Mouse (Mus musculus) urinary bladder, postnatal 4 days (tissue): ENCODE results near the gene Saa3.
A peak's percentile ranks its signal among the peaks of the same experiment; 100 is the strongest.
"Not testable (repeated sequence)": the region's sequence is repeated elsewhere in the genome, so short reads cannot be mapped to it uniquely, and the experiment has no call there.

ENCODE experiments used
- DNase-seq, 2 experiments: peaks; one replicate each; pipeline ENCODE4 v3.0.0; 2021 to 2022; ENCODE audit warnings: low spot score in 2 of 2

Gene Saa3

DNA sequence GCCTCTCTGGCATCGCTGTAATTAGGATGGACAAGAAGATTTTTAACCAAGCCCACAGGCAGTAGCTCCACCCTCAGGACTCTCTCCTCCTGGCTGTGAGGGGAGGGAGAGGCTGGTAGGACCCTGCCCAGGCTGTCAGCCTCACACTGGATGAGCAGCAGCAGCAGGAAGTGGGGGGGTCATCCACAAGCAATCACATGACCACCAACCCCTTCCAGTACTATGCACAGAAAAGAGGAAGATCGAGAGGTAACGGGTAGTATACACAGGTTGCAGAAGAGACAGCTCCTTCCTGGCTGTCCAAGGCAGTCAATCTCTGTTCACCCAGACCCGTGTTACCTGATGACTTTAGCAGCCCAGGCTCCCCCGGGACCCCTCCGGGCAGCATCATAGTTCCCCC is 3.2 kb downstream of the Saa3 start:
- DNase-seq, result no peak

DNA sequence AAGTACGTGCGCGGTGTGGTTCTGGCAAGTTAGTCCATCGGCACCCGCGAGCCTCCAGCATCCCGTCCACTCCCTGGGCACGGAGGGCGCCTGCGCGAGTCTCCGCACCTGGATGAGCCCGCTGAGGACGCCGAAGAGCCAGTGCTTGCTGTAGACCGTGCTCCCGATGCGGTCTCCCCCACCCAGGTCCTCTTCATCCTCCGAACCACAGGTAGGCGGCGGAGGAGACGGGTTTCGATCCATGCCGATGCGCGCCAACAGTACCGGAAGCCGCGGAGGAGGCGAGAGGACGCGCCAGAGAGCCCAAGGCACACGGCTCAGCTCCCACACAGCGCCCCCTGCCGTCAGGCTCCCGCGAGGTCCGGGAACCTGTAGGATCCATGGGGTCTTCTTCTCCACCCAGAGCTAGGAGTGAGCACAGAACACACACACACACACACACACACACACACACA is 5.1 kb downstream of the Saa3 start, which contains the start of gene Saal1:
Gene Saal1, minus strand, starts transcription at position 291 of the 455 bp plus-strand sequence.
- peak; percentile 78 to 88 for DNase-seq

DNA sequence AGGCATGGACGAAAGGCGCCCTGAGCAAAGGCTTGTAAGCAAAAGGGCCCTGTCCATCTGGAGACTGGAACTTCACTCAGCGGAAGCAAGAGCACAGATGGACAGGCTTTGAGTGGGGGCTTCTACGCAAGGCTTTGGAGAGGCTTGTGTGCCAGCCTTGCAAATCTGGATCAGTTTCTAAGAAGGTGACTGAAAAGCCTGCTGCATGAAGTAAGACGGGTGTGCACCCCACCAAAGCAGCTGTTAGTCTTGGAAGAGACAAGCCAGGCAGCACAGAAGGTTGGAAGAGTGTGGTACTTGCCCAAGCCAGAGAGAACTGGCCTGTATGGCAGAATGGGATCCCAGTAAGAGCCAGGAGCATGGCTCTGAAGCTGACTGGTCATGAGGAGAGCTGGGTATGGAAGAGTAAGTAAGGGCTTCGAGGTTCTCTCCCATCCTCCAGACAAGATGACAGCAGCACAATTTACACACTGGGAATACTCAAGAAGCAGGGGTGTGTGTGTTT is 14.9 kb downstream of the Saa3 start:
- DNase-seq, result no peak

DNA sequence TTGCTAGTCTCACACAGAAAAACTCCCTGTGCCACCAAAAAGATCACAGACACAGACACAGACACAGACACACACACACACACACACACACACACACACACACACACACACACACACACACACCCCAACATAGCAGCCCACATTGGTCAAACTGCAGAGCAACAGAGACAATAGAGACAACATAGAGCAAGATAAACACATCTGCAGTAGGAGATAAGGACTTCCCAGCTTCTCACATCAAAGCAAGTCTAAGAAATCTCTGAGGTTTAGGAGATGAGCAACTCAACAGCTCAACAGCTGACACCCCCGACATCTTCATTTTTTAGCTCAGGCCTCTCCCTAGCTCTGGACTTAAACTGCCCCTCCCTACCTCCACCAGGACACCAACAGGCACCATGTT is 18.7 kb downstream of the Saa3 start:
- no peak for DNase-seq

DNA sequence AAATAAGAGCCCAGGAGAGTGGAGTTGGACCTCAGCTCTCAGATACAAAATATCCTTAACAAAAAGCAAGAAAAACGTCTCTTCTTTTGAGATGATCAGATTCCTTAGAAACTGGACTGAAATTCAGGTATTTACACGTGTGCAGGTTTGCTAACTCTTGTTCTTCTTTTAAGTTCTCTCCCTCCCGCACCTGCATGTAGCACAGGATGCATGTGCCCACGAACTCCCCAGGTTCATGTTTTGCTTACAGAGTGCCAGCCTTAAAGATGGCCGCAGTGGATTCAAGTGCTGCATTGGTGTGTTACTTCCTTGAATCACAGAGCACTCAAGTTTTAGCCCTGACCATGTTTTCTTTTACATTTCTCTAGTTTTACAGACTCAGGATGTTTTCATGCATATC is 28.7 kb downstream of the Saa3 start:
- DNase-seq, result no peak

DNA sequence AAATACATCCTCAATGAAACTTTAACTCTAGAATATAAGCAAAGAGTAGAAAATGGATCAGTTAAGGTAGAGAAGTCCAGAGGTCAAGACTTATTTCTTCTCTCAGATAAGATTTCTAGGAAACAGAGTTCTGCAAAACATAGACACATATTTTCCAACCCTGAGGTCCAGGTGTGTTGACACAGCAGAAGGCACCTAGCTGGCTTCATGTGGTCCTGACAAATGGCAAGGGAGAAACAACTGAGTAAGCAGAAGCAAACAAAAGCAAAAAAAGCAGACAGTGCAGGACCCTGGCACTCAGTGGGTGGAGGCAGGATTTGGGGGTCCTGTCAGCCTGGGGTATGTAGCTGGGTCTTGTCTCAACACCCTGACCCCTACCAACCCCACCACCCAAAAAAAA is 34.8 kb downstream of the Saa3 start:
- DNase-seq, result no peak

DNA sequence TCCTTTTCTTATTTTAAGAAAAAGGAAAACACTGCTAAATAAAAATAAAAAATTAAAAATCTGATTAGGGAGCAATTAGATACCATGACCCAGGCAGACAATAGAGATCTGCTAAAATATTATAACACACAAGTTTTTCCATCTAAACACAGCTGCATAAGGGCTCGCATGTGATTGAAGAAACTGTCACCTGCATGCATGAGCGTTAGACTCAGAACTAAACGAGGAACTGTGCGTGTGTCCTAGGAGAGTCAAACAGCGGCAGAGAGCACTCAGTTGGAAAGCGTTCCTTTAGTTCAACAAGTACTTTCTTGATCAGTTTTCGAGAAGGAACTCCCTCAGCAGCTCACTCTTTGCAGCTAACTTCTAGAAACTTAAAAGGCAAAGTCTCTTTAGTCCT is 36.5 kb downstream of the Saa3 start:
- DNase-seq, result not testable (repeated sequence)

DNA sequence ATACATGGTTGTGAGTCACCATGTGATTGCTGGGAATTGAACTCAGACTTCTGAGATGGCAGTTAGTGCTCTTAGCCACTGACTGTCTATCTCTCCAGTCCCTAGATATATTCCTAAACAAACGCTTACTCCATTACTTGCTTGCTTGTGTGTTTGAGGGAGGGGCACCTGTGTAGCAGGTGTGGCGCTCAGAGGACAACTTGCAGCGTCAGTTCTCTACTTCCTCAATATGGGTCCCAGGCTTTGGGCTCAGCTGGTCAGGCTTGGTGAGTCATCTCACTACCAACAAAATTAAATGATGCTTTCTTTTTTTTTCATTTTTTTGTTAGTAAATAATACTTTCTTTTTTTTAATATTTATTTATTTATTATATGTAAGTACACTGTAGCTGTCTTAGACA is 37.1 kb downstream of the Saa3 start:
- DNase-seq, result no peak

DNA sequence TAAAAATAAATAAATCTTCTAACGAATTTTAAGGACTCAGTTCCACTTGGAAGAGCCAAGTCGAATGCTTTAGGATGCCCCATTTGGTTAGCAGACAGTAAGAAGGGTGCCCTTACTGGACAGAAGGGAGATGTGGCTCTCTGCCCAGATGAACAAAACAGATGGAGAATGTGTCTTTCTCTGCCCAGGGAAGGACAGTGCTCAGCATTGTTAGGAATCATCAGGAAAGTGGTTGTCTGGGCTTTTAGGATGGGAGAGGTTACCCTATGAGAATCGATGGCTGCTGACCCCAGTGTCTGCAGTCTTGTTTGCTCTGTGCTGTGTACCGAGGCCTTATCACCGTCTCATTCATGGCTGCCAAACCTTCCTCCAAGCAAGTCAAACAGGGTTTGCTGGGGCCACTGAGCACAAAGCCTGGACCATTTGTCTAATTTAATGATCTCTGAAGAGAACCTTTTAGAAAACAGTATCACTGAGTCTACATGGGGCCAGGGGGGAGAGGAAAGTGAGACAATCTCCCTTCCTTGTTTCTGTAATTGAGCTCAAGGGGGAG is 38.6 kb downstream of the Saa3 start:
- no peak for DNase-seq

DNA sequence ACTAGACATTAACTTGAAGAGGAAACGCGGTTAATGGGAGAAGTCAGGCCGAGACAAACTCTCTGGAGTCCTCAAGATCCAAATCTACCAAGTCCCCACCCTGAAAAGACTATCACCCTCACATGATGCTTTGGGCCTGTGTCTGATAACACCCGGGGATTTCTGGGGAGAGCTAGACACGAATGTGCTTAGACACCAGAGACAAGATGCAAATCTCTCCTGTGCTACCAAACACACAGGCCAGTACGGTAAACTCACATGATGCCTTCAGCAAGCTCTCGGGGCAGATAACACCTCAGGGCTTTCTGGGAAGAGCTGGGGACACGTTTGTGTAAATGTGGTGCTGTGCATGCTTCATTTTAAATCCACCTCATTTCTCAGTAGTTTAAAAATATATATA is 39.6 kb downstream of the Saa3 start:
- DNase-seq, result no peak

DNA sequence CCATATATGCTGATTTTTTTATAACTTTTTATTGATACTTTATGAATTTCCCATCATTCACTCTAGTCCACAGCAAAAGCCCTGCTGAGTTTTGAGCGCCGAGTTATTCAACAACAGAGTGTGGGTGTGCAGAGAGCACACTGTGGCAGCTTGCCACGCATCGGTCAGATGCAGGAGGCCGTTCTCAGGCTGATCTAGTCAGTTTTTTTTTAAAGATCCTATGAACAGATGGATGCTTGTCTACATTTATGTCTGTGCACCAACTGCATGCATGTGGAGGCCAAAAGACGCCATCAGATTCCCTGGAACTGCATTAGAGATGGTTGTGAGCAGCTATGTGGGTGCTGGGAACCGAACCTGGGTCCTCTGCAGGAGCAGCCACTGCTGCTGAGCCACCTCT is 40.4 kb downstream of the Saa3 start:
- DNase-seq, result no peak

DNA sequence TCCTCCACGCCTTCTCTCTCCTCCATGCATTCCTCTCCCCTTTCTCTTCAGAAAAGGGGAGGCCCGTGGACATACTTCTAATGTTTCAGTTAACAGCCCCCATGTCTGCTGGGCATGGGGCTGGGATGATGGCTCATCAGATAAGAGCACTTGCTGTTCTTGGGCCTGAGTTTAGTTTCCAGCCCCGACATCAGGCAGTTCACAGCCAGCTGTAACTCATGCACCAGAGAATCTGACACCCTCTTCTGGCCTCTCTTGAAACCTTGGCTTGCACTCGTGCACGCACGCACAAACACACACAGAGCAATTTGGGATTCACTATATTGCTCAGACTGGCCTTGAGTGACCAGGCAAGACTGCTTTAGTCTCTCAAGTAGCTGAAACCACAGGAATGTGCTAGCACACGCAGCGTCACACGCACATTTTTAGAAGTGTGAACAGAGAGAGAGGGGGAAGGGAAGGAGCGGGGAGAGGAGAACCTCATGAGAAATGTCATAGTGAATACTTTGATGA is 43.3 kb downstream of the Saa3 start, which contains the start of gene Tph1:
Gene Tph1, minus strand, starts transcription at position 378 of the 513 bp plus-strand sequence.
- DNase-seq, result no peak

DNA sequence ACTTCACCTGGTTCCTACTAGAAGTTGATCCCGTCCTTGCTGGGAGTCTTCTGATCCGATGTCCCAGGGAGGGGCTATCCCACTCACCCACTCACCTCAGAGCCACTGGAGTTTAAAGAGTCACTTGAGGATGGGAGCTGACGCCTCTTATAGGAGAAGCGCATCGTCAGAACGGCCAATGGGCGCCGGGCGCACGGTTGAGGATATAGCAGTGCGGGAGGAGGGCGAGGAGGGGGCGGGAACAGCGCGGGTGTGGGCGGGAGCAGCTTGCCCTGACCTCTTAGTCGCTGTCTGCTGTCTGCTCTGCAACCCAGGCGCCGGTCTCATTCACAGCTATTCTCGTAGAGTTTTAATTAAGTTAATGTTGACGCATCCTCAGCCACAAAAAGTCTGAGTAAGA is 48.2 kb downstream of the Saa3 start:
- DNase-seq, result no peak

DNA sequence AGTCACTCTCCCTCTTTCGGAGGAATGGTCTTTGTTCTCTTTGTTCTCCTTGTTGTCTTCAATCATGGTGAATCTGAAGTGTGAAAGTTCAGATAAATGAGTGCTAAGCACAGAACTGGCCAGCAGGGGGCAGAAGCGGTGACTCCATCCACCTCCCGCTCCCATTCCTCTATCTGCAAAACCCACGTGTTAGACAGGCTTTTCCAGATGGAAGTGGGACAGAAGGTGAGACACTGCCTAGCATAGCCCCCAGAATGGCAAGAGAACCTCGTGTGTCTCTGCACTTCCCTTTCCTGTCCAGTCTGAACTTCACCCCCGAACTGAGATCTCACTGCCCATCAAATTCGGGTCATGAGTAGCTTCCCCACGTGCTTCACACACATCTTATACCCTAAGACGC is 50.3 kb downstream of the Saa3 start:
- DNase-seq, result no peak
